Mouse (Mus musculus) heart, postnatal 0 days (tissue): Measurements from ENCODE around the gene Snx27.

Source experiments
- CTCF ChIP-seq: IDR thresholded peaks from 2 replicates; pipeline ENCODE4 v1.5.1; 2016; ENCODE audit warnings: antibody characterized with exemption, control low read depth, low read depth
- EP300 ChIP-seq: IDR thresholded peaks from 2 replicates; pipeline ENCODE4 v1.6.1; 2016; ENCODE audit warnings: antibody characterized with exemption, low read depth

- TF ChIP-seq EP300 (no peak), CTCF (no peak)
Measured at GRCm38 (mm10) chr3:94483790-94484439, 98.6 kb downstream of the Snx27 start.
